Mouse (Mus musculus) forebrain, embryonic 14.5 days (tissue): ENCODE results near the gene Kcnc4. TPM values are rescaled to one million over a fixed set of nuclear protein-coding genes. Genes with fewer than 3 reads are reported as not detected.

Experiments
- ATAC-seq: fragments of 200-750 bp; cut with Nextera tagmentation; 2 replicates; pipeline ENCODE4 v1.8.0; 2017; ENCODE audit warnings: mild to moderate bottlenecking, moderate library complexity
- DNase-seq: peaks from one replicate; pipeline ENCODE4 v3.0.0-alpha.2; 2015; ENCODE audit warnings: low spot score
- H3K27ac ChIP-seq: fragments of 300-500 bp; sonication (generic); 2 replicates; pipeline ENCODE4 v1.5.1; 2014; ENCODE audit warnings: low read depth, mild to moderate bottlenecking, control low read depth, low read length, moderate library complexity
- H3K27me3 ChIP-seq: fragments of 300-500 bp; sonication (generic); replicated peaks from 2 replicates; pipeline ENCODE4 v1.6.1; 2014; ENCODE audit warnings: low read length, control low read depth, mixed read lengths; ENCODE audit not compliant: control insufficient read depth, insufficient read depth
- H3K36me3 ChIP-seq: fragments of 300-500 bp; sonication (generic); 2 replicates; pipeline ENCODE4 v1.6.1; 2014; ENCODE audit warnings: low read length, control low read depth; ENCODE audit not compliant: control insufficient read depth, insufficient read depth
- H3K4me1 ChIP-seq: fragments of 300-500 bp; sonication (generic); 2 replicates; pipeline ENCODE4 v1.6.1; 2014; ENCODE audit warnings: antibody characterized with exemption, low read length, control low read depth; ENCODE audit not compliant: control insufficient read depth, insufficient read depth
- H3K4me2 ChIP-seq: fragments of 300-500 bp; sonication (generic); 2 replicates; pipeline ENCODE4 v1.6.1; 2014; ENCODE audit warnings: mild to moderate bottlenecking, control low read depth, low read length
- H3K4me3 ChIP-seq: fragments of 300-500 bp; sonication (generic); 2 replicates; pipeline ENCODE4 v1.5.1; 2014; ENCODE audit warnings: low read depth, low read length, control low read depth
- H3K9ac ChIP-seq: fragments of 300-500 bp; sonication (generic); 2 replicates; pipeline ENCODE4 v1.6.1; 2014; ENCODE audit warnings: mild to moderate bottlenecking, low read length, control low read depth, moderate library complexity
- H3K9me3 ChIP-seq: fragments of 300-500 bp; sonication (generic); replicated peaks from 2 replicates; pipeline ENCODE4 v1.6.1; 2016; ENCODE audit warnings: low read length, control low read depth, mixed read lengths; ENCODE audit not compliant: control insufficient read depth
- WGBS: fragments of 180-500 bp; shearing (Covaris S2); extraction: QIAGEN DNeasy Blood & Tissue Kit; methylation state at CpG from one replicate; pipeline ENCODE4 v1.1.7; 2014; 5-methylcytosine and 5-hydroxymethylcytosine counted together
- polyA plus RNA-seq: library from polyadenylated mRNA; unstranded; fragments of >200 nt; fragmentation: Nextera tagmentation; extraction: Ambion mirVana; gene quantifications from 2 replicates; pipeline ENCODE4 v1.2.1, GENCODE M21; 2014

The Kcnc4 gene
- polyA plus RNA-seq, 1 experiment from 2014 or later, result 1.4 TPM

DNA sequence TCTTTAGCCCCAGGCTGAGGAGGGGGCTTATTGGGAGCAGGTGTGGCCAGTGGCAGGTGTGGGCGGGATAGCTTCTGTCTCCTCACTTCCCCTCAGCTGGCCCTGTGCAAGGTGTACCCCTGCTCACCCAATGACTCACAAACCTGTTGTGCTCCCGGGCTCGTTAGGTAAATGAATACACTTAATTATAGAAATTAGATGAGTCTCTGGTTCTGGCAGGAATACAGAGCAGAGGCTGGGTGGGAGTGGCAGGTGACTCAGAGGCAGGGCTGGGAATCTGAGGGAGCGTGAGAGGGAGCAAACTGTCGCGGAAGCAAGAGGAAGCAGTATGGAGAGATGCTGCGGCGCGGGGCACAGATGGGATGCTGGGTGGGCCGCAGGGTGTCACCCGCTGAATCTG is 17.2 kb downstream of the Kcnc4 start:
- H3K9me3 ChIP-seq, result no peaks in the 10 kb centered on the region
- WGBS, result 60% methylated on average over 11 of the region's 11 CpGs
- DNase-seq, result no peak
- no peak for ATAC-seq
- H3K9ac ChIP-seq, result no peak overlapping the region
- no peaks in the 10 kb centered on the region for H3K36me3 ChIP-seq
- H3K4me2 ChIP-seq, result no peak overlapping the region
- no peak overlapping the region for H3K27ac ChIP-seq
- no peaks in the 10 kb centered on the region for H3K4me1 ChIP-seq
- no peaks in the 10 kb centered on the region for H3K27me3 ChIP-seq
- H3K4me3 ChIP-seq, result no peak overlapping the region

DNA sequence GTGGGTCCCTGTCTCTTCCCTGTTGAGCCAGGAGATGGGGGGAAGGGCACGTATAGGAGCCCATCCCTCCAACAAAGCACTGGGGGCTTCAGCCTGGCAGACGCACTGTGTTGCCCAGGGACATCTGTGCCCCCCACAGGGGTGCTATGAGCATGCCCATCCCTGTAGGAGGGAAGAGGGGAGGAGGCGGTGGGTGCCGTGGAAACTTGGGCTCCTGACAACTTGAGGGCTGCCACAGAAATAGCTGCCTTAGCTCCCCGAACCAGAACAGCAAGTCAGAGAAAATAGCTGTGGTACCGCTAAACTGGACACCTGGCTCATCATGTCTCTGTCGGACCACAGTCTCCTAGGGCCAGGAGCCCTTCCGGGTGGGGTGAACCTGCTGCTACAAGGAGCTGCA is 18.0 kb downstream of the Kcnc4 start:
- H3K27ac ChIP-seq, result no peak overlapping the region
- no peaks in the 10 kb centered on the region for H3K9me3 ChIP-seq
- no peak overlapping the region for H3K4me2 ChIP-seq
- H3K27me3 ChIP-seq, result no peaks in the 10 kb centered on the region
- H3K4me3 ChIP-seq, result no peak overlapping the region
- WGBS, result 76% methylated on average over 8 of the region's 8 CpGs
- ATAC-seq, result no peak
- DNase-seq, result no peak
- H3K36me3 ChIP-seq, result no peaks in the 10 kb centered on the region
- H3K4me1 ChIP-seq, result peaks cover 4% of the 10 kb centered on the region; the same call in 1 of the 2 replicates
- H3K9ac ChIP-seq, result no peak overlapping the region

DNA sequence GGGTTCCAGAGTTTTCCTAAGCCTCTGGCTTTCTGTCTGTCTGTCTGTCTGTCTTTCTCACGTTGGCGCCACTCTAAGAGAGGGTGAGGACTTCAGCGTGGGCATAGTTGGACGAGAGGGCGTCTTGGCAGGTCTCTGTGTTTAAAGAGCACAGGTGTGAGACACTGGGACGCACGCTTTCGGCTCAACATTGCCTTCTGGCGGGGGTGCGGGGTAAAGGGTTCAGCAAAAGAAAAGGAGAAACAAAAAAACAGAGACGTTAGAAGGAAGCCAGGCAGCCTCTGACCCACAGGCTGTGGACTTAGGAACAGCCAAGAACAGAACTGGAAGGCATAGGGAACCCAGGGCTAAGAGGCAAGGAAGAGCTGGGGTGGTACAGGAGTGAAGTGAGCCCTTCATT is 20.1 kb downstream of the Kcnc4 start:
- Histone ChIP-seq H3K9me3 (no peaks in the 10 kb centered on the region), H3K4me3 (no peak overlapping the region), H3K27me3 (no peaks in the 10 kb centered on the region), H3K4me1 (peaks cover 5% of the 10 kb centered on the region; the same call in 1 of the 2 replicates), H3K9ac (no peak overlapping the region), H3K4me2 (no peak overlapping the region), H3K36me3 (no peaks in the 10 kb centered on the region), H3K27ac (no peak overlapping the region)
- DNase-seq, result no peak
- ATAC-seq, result no peak
- WGBS, result 86% methylated on average over 11 of the region's 11 CpGs

GRCm38 (mm10) chr3:107437666-107438065 is 21.7 kb downstream of the Kcnc4 start:
- 78% methylated on average over 2 of the region's 2 CpGs for WGBS

DNA sequence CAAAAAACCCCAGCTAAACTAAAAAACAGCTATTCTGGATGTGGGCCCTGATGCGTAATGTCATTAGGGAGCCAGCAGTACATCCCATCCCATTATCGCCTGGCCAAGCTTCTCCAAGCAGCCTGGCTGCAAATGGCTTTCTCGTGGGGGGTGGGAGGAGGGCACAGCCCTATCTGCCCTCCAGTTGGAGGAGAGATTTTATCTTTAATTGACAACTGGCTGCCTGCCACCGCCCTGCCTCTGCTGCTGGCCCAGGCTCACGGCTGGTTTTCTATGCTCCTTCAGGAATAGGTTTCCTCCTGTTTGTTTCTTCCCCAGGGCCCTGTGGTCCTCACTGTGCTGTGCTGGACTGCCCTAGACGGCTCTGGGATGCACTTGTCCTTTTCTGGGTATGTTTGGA is 22.9 kb downstream of the Kcnc4 start:
- no peak overlapping the region for H3K4me3 ChIP-seq
- H3K4me1 ChIP-seq, result peaks cover 7% of the 10 kb centered on the region; the same call in 1 of the 2 replicates
- no peak overlapping the region for H3K9ac ChIP-seq
- H3K4me2 ChIP-seq, result no peak overlapping the region
- H3K9me3 ChIP-seq, result no peaks in the 10 kb centered on the region
- WGBS, result 35% methylated on average over 6 of the region's 6 CpGs
- H3K27ac ChIP-seq, result no peak overlapping the region; the same call in 1 of the 2 replicates
- H3K27me3 ChIP-seq, result no peaks in the 10 kb centered on the region
- no peaks in the 10 kb centered on the region for H3K36me3 ChIP-seq
- ATAC-seq, result peak; percentile 44
- peak; percentile 75 for DNase-seq

More at GRCm38 (mm10) chr3:107437666-107438065, 21.7 kb downstream of the Kcnc4 start:
- Histone ChIP-seq H3K27ac (no peak overlapping the region), H3K36me3 (no peaks in the 10 kb centered on the region), H3K9me3 (no peaks in the 10 kb centered on the region), H3K27me3 (no peaks in the 10 kb centered on the region), H3K4me3 (no peak overlapping the region), H3K4me2 (no peak overlapping the region), H3K9ac (no peak overlapping the region), H3K4me1 (peaks cover 5% of the 10 kb centered on the region; the same call in 1 of the 2 replicates)
- ATAC-seq, result no peak
- DNase-seq, result no peak

DNA sequence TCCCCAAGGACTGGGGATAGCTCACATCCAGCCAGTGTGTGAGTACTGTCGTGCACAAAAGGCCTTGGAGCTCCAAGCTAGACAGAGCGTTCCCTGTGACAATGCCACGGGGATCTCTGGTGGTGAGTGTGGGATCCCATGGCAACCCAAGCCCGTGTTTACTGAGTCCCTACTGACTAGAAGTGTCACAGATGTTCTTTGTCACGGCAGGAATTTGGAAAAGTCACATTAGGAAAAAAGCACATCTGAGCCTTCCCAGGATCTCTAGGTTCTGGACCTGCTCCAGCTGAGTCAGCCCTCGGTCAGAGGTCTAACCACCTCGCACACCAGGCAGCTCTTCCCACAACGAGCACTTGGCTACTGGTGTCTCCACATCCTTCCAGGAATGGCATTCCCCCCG is 25.7 kb downstream of the Kcnc4 start:
- Histone ChIP-seq H3K27ac (no peak overlapping the region), H3K36me3 (no peaks in the 10 kb centered on the region), H3K9ac (no peak overlapping the region), H3K27me3 (no peaks in the 10 kb centered on the region), H3K9me3 (no peaks in the 10 kb centered on the region), H3K4me3 (no peak overlapping the region), H3K4me2 (no peak overlapping the region), H3K4me1 (peaks cover 9% of the 10 kb centered on the region; the same call in 1 of the 2 replicates)
- 69% methylated on average over 9 of the region's 9 CpGs for WGBS
- ATAC-seq (no peak), DNase-seq (no peak)

DNA sequence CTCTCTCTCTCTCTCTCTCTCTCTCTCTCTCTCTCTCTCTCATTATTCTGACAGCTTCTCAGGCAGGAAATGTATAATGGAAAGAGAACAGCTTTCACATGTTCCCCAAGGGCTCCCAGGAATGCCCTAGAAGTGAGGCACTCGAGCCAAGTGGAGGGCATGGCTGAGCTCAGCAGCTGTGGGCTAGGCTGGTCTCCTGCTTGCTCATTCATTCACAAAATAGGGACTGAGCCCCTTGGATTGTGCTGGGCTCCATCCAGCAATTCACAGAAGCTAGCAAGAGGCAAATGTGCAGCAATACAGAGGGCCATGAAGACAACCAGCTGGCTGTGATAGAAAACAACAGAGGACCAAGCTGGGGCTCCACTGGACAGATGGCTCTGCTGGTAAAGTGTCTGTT is 28.1 kb downstream of the Kcnc4 start:
- Histone ChIP-seq H3K4me2 (no peak overlapping the region), H3K4me3 (no peak overlapping the region), H3K36me3 (no peaks in the 10 kb centered on the region), H3K4me1 (peaks cover 5% of the 10 kb centered on the region; the same call in 1 of the 2 replicates), H3K9ac (no peak overlapping the region), H3K9me3 (no peaks in the 10 kb centered on the region), H3K27me3 (no peaks in the 10 kb centered on the region), H3K27ac (0 out of 2 replicates have a peak overlapping the region, but pooled peaks have one; percentile 5)
- peak; percentile 79 for DNase-seq
- WGBS, result 14% methylated on average over 1 of the region's 1 CpGs
- ATAC-seq, result peak; percentile 92

- 69% methylated on average over 11 of the region's 11 CpGs for WGBS
- no peak for ATAC-seq
Measured at GRCm38 (mm10) chr3:107424258-107425041, 34.9 kb downstream of the Kcnc4 start.

DNA sequence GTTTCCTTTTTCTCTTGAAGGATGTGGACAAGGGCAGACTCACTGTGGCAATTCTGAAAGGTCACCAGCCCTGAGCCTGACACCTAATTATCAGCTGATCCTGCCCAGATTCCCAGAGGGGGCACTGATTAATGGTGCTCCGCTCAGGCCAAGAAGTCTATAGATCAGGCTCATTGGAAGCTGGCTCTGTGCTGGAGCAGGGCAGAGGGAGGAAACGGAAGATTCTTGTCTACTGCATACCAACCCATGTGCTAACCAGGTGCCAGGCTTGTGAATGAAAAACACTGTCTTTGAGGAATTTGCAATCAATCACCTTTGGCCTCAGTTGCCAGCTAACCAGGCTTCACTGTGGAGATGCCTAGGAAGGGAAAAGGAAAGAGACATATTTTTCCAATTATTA is 39.2 kb downstream of the Kcnc4 start:
- Histone ChIP-seq H3K27ac (no peak overlapping the region), H3K9me3 (no peaks in the 10 kb centered on the region), H3K36me3 (no peaks in the 10 kb centered on the region), H3K4me1 (no peaks in the 10 kb centered on the region), H3K9ac (no peak overlapping the region), H3K27me3 (no peaks in the 10 kb centered on the region), H3K4me2 (no peak overlapping the region), H3K4me3 (no peak overlapping the region)
- no peak for ATAC-seq
- WGBS, result 88% methylated on average over 2 of the region's 2 CpGs
- no peak for DNase-seq

More at GRCm38 (mm10) chr3:107424258-107425041, 34.9 kb downstream of the Kcnc4 start:
- Histone ChIP-seq H3K4me2 (no peak overlapping the region), H3K4me3 (no peak overlapping the region), H3K9me3 (no peaks in the 10 kb centered on the region), H3K27me3 (no peaks in the 10 kb centered on the region), H3K4me1 (no peaks in the 10 kb centered on the region), H3K27ac (no peak overlapping the region), H3K9ac (no peak overlapping the region), H3K36me3 (no peaks in the 10 kb centered on the region)
- peak; percentile 26 for DNase-seq
